Mouse (Mus musculus): Measurements from ENCODE around the gene Akap12.

Akap12 gene

DNA sequence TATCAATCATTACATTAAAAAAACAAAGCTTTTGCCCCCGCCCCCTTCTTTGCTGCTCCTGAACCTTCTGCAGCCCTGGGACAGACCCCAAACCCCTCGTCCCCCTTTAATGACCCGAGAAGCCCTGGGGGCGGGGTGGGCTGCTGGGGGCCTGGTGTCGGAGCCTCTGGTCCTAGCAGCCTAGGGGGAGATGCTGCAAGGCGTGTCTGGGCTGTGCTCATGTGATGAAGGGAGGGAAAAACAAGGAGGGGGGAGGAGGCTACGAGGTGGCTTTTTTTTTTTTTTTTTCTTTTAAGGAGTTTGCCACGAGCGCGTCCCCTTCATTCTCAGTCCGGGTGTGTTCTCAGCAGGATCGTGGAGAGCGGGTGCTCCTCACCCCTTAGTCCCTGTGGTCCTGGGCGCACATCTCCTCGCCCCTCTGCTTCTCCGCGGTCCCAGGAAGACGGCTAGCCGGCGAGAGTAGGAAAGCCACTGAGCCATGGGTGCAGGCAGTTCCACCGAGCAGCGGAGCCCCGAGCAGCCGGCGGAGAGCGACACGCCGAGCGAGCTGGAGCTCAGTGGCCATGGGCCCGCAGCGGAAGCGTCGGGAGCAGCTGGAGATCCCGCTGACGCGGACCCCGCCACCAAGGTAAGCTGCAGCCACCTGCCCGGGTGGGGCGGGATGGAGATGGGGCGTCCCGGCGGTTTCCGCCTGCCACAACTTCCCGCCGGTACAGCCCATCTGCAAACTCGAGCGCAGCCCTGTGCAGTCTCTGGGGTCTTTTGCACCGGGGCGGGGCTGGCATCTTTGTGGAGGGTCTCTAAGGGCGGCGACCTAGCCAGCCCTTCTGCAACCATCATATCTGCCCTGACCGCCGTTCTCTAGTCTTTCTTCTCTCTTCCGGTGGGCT lies at the start of gene Akap12:
Gene Akap12, plus strand, starts transcription at position 340 of the 890 bp plus-strand sequence.
- CTCF ChIA-PET = interaction anchor here in 3 of 4 experiments (0.5 to 1.5 kb wide), 8 partner anchors 11 to 345 kb away, joined by 3 to 4 read pairs (median 3); partner anchors contain the start of gene Esr1 (in 1 of the 3)
- POLR2A ChIA-PET = interaction anchor here (0.7 to 12.1 kb wide), 87 partner anchors 9 to 326 kb away, joined by 3 to 237 read pairs (median 5); partner anchors contain the start of gene Zbtb2 (in 1 of the 4)

DNA sequence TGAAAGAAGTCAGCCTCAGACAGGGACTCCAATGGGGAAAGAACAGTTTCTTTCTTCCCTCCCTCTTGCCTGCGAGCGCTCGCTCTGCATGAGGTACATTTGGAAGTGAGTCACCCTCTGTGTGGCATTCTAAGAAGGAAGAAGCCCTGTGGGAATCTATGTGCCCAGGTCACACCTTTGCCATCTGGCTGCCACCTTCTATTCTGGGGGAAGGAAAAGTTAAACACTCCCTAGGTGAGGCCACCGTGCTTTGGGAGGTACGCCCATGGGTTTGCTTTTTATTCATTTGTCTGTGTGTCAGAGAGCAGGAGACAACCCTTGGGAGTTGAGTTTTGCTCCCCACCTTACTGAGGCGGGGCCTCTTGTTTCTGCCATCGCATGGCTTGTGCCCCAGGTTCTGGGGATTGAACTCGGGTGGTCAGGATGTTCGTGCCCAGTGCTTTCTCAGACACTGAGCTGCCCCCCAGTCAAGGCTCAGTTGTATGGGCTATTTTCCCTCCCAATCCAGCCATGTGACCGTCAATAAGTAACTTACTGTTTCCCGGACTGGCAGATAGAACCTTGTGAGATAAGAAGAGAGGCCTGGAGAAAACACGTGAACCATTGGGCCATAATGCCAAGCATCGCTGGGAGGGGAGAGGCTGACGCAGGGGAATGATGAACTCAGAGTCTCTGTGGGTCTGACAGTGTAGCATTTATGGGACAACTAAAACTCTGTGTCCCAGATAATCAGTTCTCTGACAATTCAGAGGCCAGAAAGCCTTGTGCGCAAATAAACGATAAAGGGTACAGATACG lies 35.4 kb upstream of the Akap12 start:
- CTCF ChIA-PET = no interaction called here
- POLR2A ChIA-PET = interaction anchor here in 3 of 4 experiments (0.9 to 6.8 kb wide), 16 partner anchors 9 to 135 kb away, joined by 3 to 84 read pairs (median 8); partner anchors contain the start of gene Akap12 (in 1 of the 3)

- ChIA-PET POLR2A (interaction anchor here (0.9 to 6.8 kb wide), 14 partner anchors 10 to 199 kb away, joined by 3 to 84 read pairs (median 5); partner anchors contain the start of genes Armt1 (in 2 of the 4), Rmnd1 (in 2 of the 4) and Akap12 (in 1 of the 4)), CTCF (no interaction called here)
These were observed 33.1 kb upstream of the Akap12 start for GRCm38 (mm10) chr10:4233102-4233501.

- ChIA-PET CTCF (interaction anchor here in 3 of 4 experiments (0.6 to 0.7 kb wide), 4 partner anchors 20 to 152 kb away, joined by 3 to 4 read pairs (median 3); no protein-coding TSS in a partner anchor), POLR2A (interaction anchor here (0.6 to 5.1 kb wide), 35 partner anchors 8 to 537 kb away, joined by 3 to 26 read pairs (median 4); partner anchors contain the start of genes Akap12 (in 2 of the 4) and Mthfd1l (in 1 of the 4))
These were observed 26.2 kb upstream of the Akap12 start for GRCm38 (mm10) chr10:4239794-4240574.

DNA sequence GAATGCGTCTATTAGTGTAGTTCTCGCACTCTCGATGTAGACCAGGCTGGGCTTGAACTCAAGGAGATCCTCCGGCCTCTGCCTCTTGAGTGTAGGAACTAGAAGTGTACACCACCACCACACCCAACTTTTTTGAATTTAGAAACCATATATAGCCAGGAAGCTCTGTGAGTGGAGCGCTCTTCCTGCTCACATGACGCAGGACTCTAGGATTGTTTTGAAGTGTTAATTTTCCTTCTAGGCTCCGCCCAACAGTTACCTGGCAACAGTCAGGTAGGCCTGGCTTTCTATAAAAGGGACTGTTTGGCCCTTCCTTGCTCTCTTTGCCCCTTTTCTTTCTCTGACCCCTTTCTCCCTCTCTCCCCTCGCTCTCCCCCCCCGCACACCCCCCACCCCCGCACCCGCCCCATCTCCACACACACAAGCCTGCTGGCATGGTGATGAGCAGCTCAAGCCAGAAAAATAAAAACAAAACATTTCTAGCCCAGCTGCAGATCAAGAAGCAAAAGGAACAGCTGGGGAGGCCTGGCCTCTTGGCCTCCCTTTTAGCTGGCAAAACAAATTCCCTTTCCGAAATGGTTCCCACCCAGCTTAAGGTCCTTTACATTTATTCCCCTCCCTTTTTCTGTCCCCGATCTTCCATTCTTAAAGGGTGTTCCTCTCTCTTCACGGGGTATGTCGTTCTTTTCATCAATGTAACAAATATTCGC lies 22.4 kb upstream of the Akap12 start:
- CTCF ChIA-PET = interaction anchor here in 3 of 4 experiments (0.6 to 1.4 kb wide), 7 partner anchors 10 to 677 kb away, joined by 3 to 8 read pairs (median 4); no protein-coding TSS in a partner anchor
- POLR2A ChIA-PET = interaction anchor here (0.5 to 8.0 kb wide), 185 partner anchors 8 to 1580 kb away, joined by 3 to 237 read pairs (median 4); partner anchors contain the start of genes Akap12 (in 3 of the 4), Mthfd1l (in 3 of the 4), Zbtb2 (in 3 of the 4) and Armt1 (in 2 of the 4)

DNA sequence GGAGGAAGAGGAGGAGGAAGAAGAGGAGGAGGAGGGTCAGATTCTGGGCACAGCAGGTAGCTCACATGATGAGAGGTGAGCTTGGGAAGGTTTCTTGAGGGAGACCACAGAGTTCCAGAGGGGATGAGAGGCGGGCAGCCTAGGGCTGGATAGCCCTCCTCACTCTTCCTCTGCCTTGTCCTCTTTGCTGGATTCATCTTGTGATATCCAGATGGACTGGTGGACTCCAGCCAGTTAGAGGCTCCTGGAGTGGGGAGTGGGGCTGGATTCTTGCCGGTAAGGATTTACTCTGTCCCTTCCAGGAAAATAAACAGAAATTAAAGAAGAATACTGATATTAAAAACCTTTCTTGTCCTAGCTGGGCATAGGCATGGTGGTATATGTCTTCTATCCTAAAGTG lies 20.4 kb upstream of the Akap12 start:
- ChIA-PET CTCF (interaction anchor here in 1 of 4 experiments (0.5 kb wide), 1 partner anchor 136 kb away, joined by 3 read pairs; no protein-coding TSS in a partner anchor), POLR2A (interaction anchor here in 3 of 4 experiments (0.5 to 8.0 kb wide), 17 partner anchors 8 to 174 kb away, joined by 3 to 237 read pairs (median 12); partner anchors contain the start of gene Akap12 (in 2 of the 3))

DNA sequence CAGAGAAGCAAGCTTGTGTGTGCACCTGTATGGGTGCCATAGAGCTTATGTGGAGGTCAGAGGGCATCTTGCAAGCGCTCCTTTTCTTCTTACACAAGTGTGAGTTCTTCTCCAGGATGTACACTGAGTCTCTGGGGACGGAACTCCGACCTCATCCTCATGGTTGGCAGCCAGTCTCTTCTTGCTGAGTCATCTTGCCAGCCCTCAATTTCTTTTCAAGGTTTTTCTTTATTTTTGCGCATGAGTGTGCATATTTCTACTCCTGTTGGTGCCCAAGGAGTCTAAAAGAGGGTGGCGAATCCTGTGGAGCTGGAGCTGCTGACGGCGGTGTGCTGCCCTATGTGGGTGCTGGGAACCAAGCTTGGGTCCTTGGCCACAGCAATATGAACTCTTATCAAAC lies 19.8 kb upstream of the Akap12 start:
- CTCF ChIA-PET = interaction anchor here in 1 of 4 experiments (0.5 kb wide), 1 partner anchor 137 kb away, joined by 3 read pairs; no protein-coding TSS in a partner anchor
- POLR2A ChIA-PET = interaction anchor here (0.6 to 8.0 kb wide), 15 partner anchors 7 to 281 kb away, joined by 3 to 237 read pairs (median 4); partner anchors contain the start of gene Akap12 (in 2 of the 4)

DNA sequence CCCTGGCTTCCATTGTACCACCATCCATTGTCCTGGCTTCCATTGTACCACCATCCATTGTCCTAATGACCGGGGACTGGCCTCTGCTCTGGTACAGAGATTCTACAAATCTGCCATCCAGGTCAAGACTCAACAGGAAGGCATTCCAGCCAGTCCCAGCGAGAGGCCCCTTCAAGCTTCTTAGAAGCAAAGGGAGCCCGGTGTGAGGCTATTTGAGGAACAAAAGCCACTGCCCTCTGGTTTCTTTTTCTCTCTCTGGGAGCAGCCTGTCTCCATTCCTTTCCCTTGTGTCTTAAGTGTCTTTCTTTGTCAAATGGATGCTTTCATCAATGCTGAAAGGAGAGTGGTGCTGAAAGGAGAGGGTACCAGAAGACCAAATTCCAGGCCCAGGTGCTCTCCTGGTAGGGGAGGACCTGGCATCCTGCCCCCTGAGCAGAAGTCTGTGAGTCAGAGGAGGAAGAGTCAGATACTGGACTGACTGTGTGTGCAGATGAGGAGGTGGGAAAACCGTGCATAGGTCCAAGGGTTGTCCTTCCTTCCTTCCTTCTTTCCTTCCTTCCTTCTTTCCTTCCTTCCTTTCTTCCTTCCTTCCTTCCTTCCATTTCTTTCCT lies 16.8 kb upstream of the Akap12 start:
- ChIA-PET CTCF (no interaction called here), POLR2A (interaction anchor here in 3 of 4 experiments (0.5 to 8.0 kb wide), 23 partner anchors 9 to 122 kb away, joined by 3 to 237 read pairs (median 4); partner anchors contain the start of gene Akap12 (in 3 of the 3))

DNA sequence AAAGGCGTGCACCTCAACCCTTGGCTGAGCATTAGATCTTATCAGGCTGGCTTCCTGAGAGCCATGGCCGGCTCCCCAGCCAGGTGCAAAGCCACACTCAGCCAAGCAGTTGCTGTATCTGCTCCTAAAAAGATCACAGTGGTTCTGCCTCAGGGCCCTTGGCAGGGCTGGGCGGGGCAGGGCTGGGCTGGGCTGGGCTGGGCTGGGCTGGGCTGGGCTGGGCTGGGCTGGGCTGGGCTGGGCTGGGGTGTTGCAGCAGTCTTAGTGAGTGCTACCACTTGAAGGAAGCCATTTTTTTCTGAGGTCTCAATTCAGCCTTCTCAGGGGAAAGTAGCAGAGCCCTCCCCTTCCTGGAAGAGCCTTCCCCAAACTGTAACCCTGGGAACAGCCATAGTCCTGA lies 15.5 kb upstream of the Akap12 start:
- POLR2A ChIA-PET = interaction anchor here in 3 of 4 experiments (0.6 to 5.5 kb wide), 4 partner anchors 16 to 161 kb away, joined by 3 to 63 read pairs (median 7); partner anchors contain the start of gene Akap12 (in 1 of the 3)
- CTCF ChIA-PET = no interaction called here

- POLR2A ChIA-PET = interaction anchor here (0.6 to 5.5 kb wide), 35 partner anchors 9 to 214 kb away, joined by 3 to 113 read pairs (median 6); partner anchors contain the start of genes Akap12 (in 3 of the 4) and Zbtb2 (in 1 of the 4)
- CTCF ChIA-PET = interaction anchor here in 2 of 4 experiments (0.6 to 1.1 kb wide), 4 partner anchors 10 to 391 kb away, joined by 3 to 4 read pairs (median 4); no protein-coding TSS in a partner anchor
These were observed 12.6 kb upstream of the Akap12 start for GRCm38 (mm10) chr10:4253613-4254012.

GRCm38 (mm10) chr10:4254459-4254858 lies 11.7 kb upstream of the Akap12 start:
- POLR2A ChIA-PET = interaction anchor here (0.7 to 5.5 kb wide), 32 partner anchors 8 to 240 kb away, joined by 3 to 113 read pairs (median 6); partner anchors contain the start of genes Akap12 (in 3 of the 4) and Zbtb2 (in 1 of the 4)
- CTCF ChIA-PET = interaction anchor here in 3 of 4 experiments (0.6 to 1.1 kb wide), 6 partner anchors 10 to 392 kb away, joined by 3 to 4 read pairs (median 3); partner anchors contain the start of gene Akap12 (in 1 of the 3)

- ChIA-PET POLR2A (interaction anchor here (0.6 to 12.1 kb wide), 15 partner anchors 9 to 80 kb away, joined by 3 to 237 read pairs (median 3); no protein-coding TSS in a partner anchor), CTCF (interaction anchor here in 1 of 4 experiments (0.6 kb wide), 1 partner anchor 21 kb away, joined by 3 read pairs; no protein-coding TSS in a partner anchor)
These were observed 5.3 kb upstream of the Akap12 start for GRCm38 (mm10) chr10:4260925-4261324.

DNA sequence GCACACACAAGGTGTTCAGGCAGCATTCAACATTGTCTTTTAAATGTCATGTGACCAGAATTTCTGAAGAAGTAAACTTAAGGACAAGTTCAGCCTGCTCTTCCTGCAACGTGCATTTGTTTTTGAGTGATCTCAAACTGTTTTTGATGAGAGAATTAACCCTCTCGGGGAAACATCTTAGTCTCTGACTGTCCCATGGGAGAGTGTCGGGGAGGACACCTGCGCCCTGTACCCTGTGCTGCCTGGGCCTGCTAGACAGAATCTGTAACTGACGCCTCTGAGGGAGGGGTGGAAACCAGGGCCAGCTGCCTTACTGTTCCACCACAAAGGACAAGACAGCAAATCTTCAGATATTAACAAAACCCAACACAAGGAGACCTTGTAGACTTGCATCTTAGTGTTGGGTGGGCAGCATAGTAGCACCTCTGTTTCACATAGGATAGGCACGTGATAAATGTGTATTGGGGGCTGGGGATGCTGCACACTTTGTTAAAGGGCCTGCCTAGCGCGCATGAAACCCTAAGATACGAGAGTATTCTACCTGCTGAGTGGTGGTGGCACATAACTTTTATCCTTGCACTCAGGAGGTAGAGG lies 4.7 kb upstream of the Akap12 start:
- CTCF ChIA-PET = no interaction called here
- POLR2A ChIA-PET = interaction anchor here in 2 of 4 experiments (0.8 to 12.1 kb wide), 11 partner anchors 10 to 114 kb away, joined by 3 to 237 read pairs (median 4); no protein-coding TSS in a partner anchor

- CTCF ChIA-PET = interaction anchor here in 3 of 4 experiments (0.5 to 1.5 kb wide), 7 partner anchors 11 to 346 kb away, joined by 3 to 4 read pairs (median 3); partner anchors contain the start of gene Esr1 (in 1 of the 3)
- POLR2A ChIA-PET = interaction anchor here (0.6 to 12.1 kb wide), 76 partner anchors 8 to 325 kb away, joined by 3 to 237 read pairs (median 5); partner anchors contain the start of gene Zbtb2 (in 1 of the 4)
These were observed 539 bp upstream of the Akap12 start for GRCm38 (mm10) chr10:4265641-4266040.

GRCm38 (mm10) chr10:4266931-4267310 lies 741 bp downstream of the Akap12 start:
- POLR2A ChIA-PET = interaction anchor here (0.8 to 12.1 kb wide), 46 partner anchors 9 to 124 kb away, joined by 3 to 237 read pairs (median 7); no protein-coding TSS in a partner anchor
- CTCF ChIA-PET = interaction anchor here in 2 of 4 experiments (0.6 to 1.5 kb wide), 3 partner anchors 10 to 161 kb away, joined by 3 to 4 read pairs (median 3); no protein-coding TSS in a partner anchor

All from embryonic stem cell, embryonic (primary cell).